Mouse (Mus musculus): ENCODE measurements around the gene Serpinb5. TPM values are rescaled to one million over a fixed set of nuclear protein-coding genes. Genes with fewer than 3 reads are reported as not detected.

Serpinb5 gene
- total RNA-seq, 2 experiments from 2014 or later: not detected

Other genes with a start within 250 kb of the Serpinb5 start
- 1 to 10 TPM; 1.5 to 1.7 TPM for gene Bcl2, start 146.9 kb upstream of the Serpinb5 start, total RNA-seq (2021)
- 1 to 10 TPM; 3.1 to 4.7 TPM for gene Kdsr, start 101.4 kb upstream of the Serpinb5 start, total RNA-seq (2021)
- 10 to 100 TPM; 18.0 to 18.5 TPM for gene Vps4b, start 64.4 kb upstream of the Serpinb5 start, total RNA-seq (2021)
- not detected for gene Serpinb12, start 73.3 kb downstream of the Serpinb5 start, total RNA-seq (2021)
- gene Serpinb13, start 119.8 kb downstream of the Serpinb5 start, total RNA-seq (2021): not detected
- gene Serpinb3a, start 191.1 kb downstream of the Serpinb5 start, total RNA-seq (2021): not detected
- gene Serpinb3d, start 222.3 kb downstream of the Serpinb5 start, total RNA-seq (2021): not detected

Measured in gastrocnemius, postnatal 36 days (tissue).